Mouse (Mus musculus): Measurements from ENCODE around the gene Ipp.

DNA sequence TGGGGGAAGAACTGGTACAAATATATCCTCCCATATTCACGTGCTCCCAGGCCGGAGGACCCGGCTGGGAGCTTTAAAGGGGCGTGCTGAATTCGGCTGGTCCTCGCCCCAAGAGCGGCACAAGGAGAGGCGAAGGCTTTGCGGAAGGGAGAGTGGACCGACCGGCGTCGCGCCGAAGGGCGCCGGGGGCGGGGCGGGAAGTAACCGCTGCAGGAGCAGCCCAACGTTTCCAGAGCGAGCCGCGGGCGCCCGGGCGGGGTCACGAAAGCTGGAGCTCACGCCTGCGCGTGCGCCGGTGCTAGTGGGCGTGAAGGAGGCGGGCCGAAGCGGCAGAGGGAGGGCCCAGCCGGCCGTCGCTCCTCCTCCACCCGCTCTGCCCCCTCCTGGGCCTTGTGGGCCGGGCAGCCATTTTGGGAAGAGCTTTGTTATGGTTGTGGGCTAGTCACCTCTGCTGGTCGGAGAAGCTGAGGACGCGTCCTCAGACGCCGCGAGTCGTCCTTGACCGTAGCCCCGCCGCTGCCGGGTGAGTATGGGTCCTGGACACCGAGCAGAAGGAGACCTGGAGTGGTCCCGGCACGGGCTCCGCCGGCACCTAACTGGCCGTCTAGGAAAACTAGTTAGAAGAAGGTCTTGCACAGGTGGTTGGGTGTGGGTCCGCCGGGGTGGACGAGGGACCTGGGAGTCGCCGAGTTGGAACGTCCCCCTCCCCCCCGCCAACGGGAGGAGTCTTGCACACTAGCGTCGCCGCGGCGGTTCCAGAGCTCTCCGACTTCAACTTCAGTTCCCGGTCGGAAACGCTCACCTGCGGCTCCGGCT is 50.2 kb downstream of the Ipp start, which contains the start of gene Gpbp1l1:
- TF ChIP-seq GATA1 (IDR thresholded peaks at IDR 0.05; ENCODE audit: borderline replicate concordance, low read length) (no peak), FLI1 (IDR thresholded peaks at IDR 0.05; ENCODE audit: low read length) (no peak)

Data from megakaryocyte, embryonic 14.5 days (primary cell).